Mouse (Mus musculus): ENCODE measurements around the gene Mrpl57. TPM values are rescaled to one million over a fixed set of nuclear protein-coding genes. Genes with fewer than 3 reads are reported as not detected.

The Mrpl57 gene
- total RNA-seq, 2 experiments from 2014 or later, result 73.2 to 73.9 TPM

GRCm38 (mm10) chr14:57858601-57859000 is 32.6 kb downstream of the Mrpl57 start:
- ATAC-seq (ENCODE audit: poor library complexity, severe bottlenecking), result no peak

GRCm38 (mm10) chr14:57859520-57859919 is 33.5 kb downstream of the Mrpl57 start:
- ATAC-seq (ENCODE audit: poor library complexity, severe bottlenecking), result no peak

GRCm38 (mm10) chr14:57861987-57862412 is 36.0 kb downstream of the Mrpl57 start:
- no peak for ATAC-seq (ENCODE audit: poor library complexity, severe bottlenecking)

GRCm38 (mm10) chr14:57863129-57863528 is 37.1 kb downstream of the Mrpl57 start:
- no peak for ATAC-seq (ENCODE audit: poor library complexity, severe bottlenecking)

- ATAC-seq (ENCODE audit: poor library complexity, severe bottlenecking), result peak; percentile 45; the same call in 1 of the 2 replicates
Observed at GRCm38 (mm10) chr14:57865256-57865655, 39.2 kb downstream of the Mrpl57 start.

GRCm38 (mm10) chr14:57866676-57867276 is 40.7 kb downstream of the Mrpl57 start:
- ATAC-seq (ENCODE audit: poor library complexity, severe bottlenecking), result no peak

- no peak for ATAC-seq (ENCODE audit: poor library complexity, severe bottlenecking)
Observed at GRCm38 (mm10) chr14:57877921-57878320, 51.9 kb downstream of the Mrpl57 start.

Other genes starting within 250 kb of the Mrpl57 start
- 12.6 and 14.2 TPM in 2 replicates for gene Xpo4, start 160.8 kb upstream of the Mrpl57 start, total RNA-seq (2015)
- 17.1 and 19.6 TPM in 2 replicates for gene Xpo4, start 160.8 kb upstream of the Mrpl57 start, total RNA-seq (2017)
- not detected in 2 replicates for gene Gm49361, start 80.1 kb upstream of the Mrpl57 start, total RNA-seq (2015)
- 0.59 TPM in 1 of 2 replicates, not detected in the other for gene Gm49361, start 80.1 kb upstream of the Mrpl57 start, total RNA-seq (2017)
- gene Lats2, start 67.8 kb upstream of the Mrpl57 start, total RNA-seq (2015), result 35.0 and 39.1 TPM in 2 replicates
- 33.8 and 34.4 TPM in 2 replicates for gene Lats2, start 67.8 kb upstream of the Mrpl57 start, total RNA-seq (2017)
- gene Sap18, start 28.1 kb upstream of the Mrpl57 start, total RNA-seq (2015), result 167 and 180 TPM in 2 replicates
- 10.7 and 21.5 TPM in 2 replicates for gene Sap18, start 28.1 kb upstream of the Mrpl57 start, total RNA-seq (2017)
- gene Ska3, start within 50 bp of the Mrpl57 start, total RNA-seq (2015), result 25.5 and 28.3 TPM in 2 replicates
- 26.8 and 36.1 TPM in 2 replicates for gene Ska3, start within 50 bp of the Mrpl57 start, total RNA-seq (2017)
- 51.5 and 54.5 TPM in 2 replicates for gene Zdhhc20, start 64.0 kb downstream of the Mrpl57 start, total RNA-seq (2015)
- 60.1 and 91.5 TPM in 2 replicates for gene Zdhhc20, start 64.0 kb downstream of the Mrpl57 start, total RNA-seq (2017)
- 39.4 and 41.9 TPM in 2 replicates for gene Micu2, start 173.0 kb downstream of the Mrpl57 start, total RNA-seq (2015)
- 80.7 and 97.5 TPM in 2 replicates for gene Micu2, start 173.0 kb downstream of the Mrpl57 start, total RNA-seq (2017)
- gene Fgf9, start 244.3 kb downstream of the Mrpl57 start, total RNA-seq (2015), result not detected in 2 replicates
- not detected in 2 replicates for gene Fgf9, start 244.3 kb downstream of the Mrpl57 start, total RNA-seq (2017)

Data from megakaryocyte, adult 5-6 weeks (primary cell).